Mouse (Mus musculus) hindbrain, embryonic 16.5 days (tissue): ENCODE measurements at regions not wholly inside any gene's neighbourhood (a gene's known extent, or its start where the extent isn't known, plus 50 kb on each side); places are given as distances from the start of the nearest gene placed in this dataset.

Source experiments
- ATAC-seq: fragments of 200-750 bp; cut with Nextera tagmentation; 2 replicates; pipeline ENCODE4 v1.8.0; 2017; ENCODE audit warnings: moderate TSS enrichment, moderate library complexity
- H3K27ac ChIP-seq: fragments of 300-500 bp; sonication (generic); 2 replicates; pipeline ENCODE4 v1.5.1; 2014; ENCODE audit warnings: low read depth, mild to moderate bottlenecking, control low read depth, low read length, moderate library complexity
- H3K27me3 ChIP-seq: fragments of 300-500 bp; sonication (generic); replicated peaks from 2 replicates; pipeline ENCODE4 v1.6.1; 2014; ENCODE audit warnings: low read length; ENCODE audit not compliant: control insufficient read depth, insufficient read depth
- H3K36me3 ChIP-seq: fragments of 300-500 bp; sonication (generic); 2 replicates; pipeline ENCODE4 v1.6.1; 2014; ENCODE audit warnings: mild to moderate bottlenecking, low read length, moderate library complexity, mixed read lengths; ENCODE audit not compliant: control insufficient read depth, insufficient read depth
- H3K4me1 ChIP-seq: fragments of 300-500 bp; sonication (generic); 2 replicates; pipeline ENCODE4 v1.6.1; 2014; ENCODE audit warnings: low read depth, low read length; ENCODE audit not compliant: control insufficient read depth, insufficient read depth
- H3K4me2 ChIP-seq: fragments of 300-500 bp; sonication (generic); 2 replicates; pipeline ENCODE4 v1.6.1; 2014; ENCODE audit warnings: mild to moderate bottlenecking, low read length, control low read depth, moderate library complexity
- H3K4me3 ChIP-seq: fragments of 300-500 bp; sonication (generic); 2 replicates; pipeline ENCODE4 v1.5.1; 2014; ENCODE audit warnings: mild to moderate bottlenecking, low read length, control low read depth, moderate library complexity
- H3K9ac ChIP-seq: fragments of 300-500 bp; sonication (generic); 2 replicates; pipeline ENCODE4 v1.6.1; 2014; ENCODE audit warnings: low read depth, mild to moderate bottlenecking, control low read depth, low read length, moderate library complexity
- H3K9me3 ChIP-seq: fragments of 300-500 bp; sonication (generic); 2 replicates; pipeline ENCODE4 v1.6.1; 2014; ENCODE audit warnings: mild to moderate bottlenecking, low read length, moderate library complexity; ENCODE audit not compliant: control insufficient read depth
- WGBS: fragments of 180-500 bp; shearing (Covaris S2); extraction: QIAGEN DNeasy Blood & Tissue Kit; methylation state at CpG from one replicate; pipeline ENCODE4 v1.1.7; 2014; 5-methylcytosine and 5-hydroxymethylcytosine counted together

DNA sequence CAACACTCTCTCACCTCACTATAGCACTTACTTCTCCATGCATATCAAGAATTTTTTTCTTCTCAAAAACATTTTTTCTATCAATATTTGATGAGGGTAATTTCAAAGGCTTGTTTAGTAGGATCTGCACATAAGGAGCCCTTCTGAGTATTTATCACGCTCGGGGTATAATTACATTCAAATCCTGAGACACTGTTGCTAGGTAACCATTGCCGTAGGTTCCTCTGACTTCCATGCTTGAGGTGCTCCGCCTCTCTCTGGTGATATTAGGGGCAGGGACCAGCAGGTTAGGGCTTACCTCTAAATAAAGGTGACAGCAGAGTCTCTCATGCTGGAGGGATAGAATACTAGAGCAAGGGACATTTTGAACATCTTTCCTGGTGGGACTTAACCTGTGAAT lies 54.4 kb upstream of the 9630041A04Rik start:
- WGBS: 26% methylated on average over 4 of the region's 4 CpGs
- H3K27me3 ChIP-seq: no peaks in the 10 kb centered on the region
- peak; percentile 80 for ATAC-seq
- H3K4me3 ChIP-seq: no peak overlapping the region
- no peaks in the 10 kb centered on the region for H3K9me3 ChIP-seq
- no peaks in the 10 kb centered on the region; the same call in 1 of the 2 replicates for H3K4me1 ChIP-seq
- no peak overlapping the region for H3K4me2 ChIP-seq
- no peak overlapping the region for H3K9ac ChIP-seq
- H3K36me3 ChIP-seq: no peaks in the 10 kb centered on the region
- H3K27ac ChIP-seq: peak overlapping the region; percentile 27; the same call in 1 of the 2 replicates

DNA sequence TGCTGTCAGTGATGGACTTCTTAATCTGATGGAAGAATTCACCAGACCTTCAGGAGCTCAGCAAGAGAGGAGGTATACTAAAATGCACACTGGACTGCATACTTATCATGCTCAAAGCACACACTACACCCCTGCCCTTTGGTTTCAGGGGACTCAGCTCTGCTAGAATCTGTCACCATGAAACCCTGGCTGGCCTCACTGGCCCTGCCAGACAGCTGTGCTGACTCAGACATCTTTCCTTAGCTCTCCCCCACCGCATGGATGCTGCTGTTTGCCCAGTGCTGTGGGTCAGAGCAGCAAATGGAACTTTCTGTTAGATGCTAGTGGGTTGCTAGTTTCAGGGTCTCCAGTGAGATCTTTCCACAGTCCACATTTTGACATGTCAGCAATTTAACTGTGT lies 64.9 kb upstream of the 9630041A04Rik start:
- Histone ChIP-seq H3K9me3 (no peaks in the 10 kb centered on the region), H3K4me3 (no peak overlapping the region), H3K27me3 (no peaks in the 10 kb centered on the region), H3K27ac (no peak overlapping the region), H3K36me3 (no peaks in the 10 kb centered on the region), H3K9ac (no peak overlapping the region), H3K4me2 (no peak overlapping the region), H3K4me1 (no peaks in the 10 kb centered on the region)
- 60% methylated on average over 1 of the region's 1 CpGs for WGBS
- no peak for ATAC-seq

DNA sequence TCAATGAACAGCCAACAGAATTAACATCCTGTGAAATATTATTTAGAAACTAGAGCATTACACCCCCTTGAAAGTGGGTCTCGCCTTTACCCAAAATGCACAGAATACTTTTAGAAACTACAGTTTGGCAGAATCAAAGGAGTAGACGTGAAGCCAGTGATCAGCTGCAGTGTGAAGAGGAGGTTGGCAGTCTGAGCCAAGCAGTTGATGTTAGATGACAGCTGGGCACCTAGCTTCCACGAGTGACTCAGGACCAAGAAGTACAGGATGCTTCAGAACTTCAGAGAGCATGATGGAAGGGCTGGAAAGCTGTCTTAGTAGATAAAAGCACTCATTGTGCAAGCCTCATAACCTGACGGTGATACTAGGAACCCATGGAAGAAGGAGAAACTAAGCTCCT lies 65.6 kb upstream of the 9630041A04Rik start:
- no peaks in the 10 kb centered on the region for H3K36me3 ChIP-seq
- no peak overlapping the region for H3K9ac ChIP-seq
- WGBS: 81% methylated on average over 4 of the region's 4 CpGs
- H3K4me2 ChIP-seq: no peak overlapping the region
- no peak overlapping the region for H3K27ac ChIP-seq
- H3K9me3 ChIP-seq: no peaks in the 10 kb centered on the region
- no peaks in the 10 kb centered on the region for H3K27me3 ChIP-seq
- ATAC-seq: no peak
- H3K4me1 ChIP-seq: no peaks in the 10 kb centered on the region
- H3K4me3 ChIP-seq: no peak overlapping the region

DNA sequence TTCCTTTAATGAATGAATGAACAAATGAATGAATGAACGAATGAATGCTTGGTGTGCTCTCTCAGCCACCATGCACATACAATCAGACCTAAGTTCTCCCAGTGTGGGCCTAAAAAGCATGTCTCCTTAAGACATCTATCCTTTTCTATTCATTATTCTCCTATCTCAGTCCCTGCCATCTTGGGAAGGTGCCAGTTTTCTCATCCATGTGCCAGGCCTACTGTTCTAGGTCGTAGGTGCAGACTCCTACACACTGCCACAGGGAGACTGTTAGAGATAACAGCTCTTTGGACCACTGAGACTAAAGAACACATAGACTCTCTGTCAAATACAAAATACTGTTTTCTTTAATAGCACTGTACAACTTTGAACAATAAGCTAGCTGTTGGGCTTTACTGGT lies 66.2 kb upstream of the 9630041A04Rik start:
- no peaks in the 10 kb centered on the region for H3K36me3 ChIP-seq
- no peak overlapping the region for H3K4me2 ChIP-seq
- H3K9ac ChIP-seq: no peak overlapping the region
- no peaks in the 10 kb centered on the region for H3K27me3 ChIP-seq
- WGBS: 62% methylated on average over 2 of the region's 2 CpGs
- no peak overlapping the region for H3K27ac ChIP-seq
- no peak overlapping the region for H3K4me3 ChIP-seq
- ATAC-seq: no peak
- H3K9me3 ChIP-seq: no peaks in the 10 kb centered on the region
- no peaks in the 10 kb centered on the region for H3K4me1 ChIP-seq

DNA sequence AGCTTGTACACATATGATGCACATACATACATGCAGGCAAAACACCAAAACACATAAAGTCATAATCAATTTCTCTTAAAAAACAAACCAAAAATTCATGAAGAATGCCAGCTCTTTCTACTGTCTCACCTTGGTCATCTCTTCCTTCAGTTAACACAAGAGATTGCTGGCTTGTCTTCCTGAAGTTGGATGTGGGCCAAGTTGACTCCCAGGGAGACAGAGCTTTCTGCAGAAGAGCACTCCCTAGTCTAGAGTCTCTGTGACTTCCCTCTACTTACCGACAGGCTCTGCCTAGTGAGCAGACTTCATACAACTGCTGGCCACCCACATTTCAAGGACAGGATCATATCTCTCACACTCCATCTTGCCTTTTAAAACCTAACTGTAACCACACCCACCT lies 70.7 kb upstream of the 9630041A04Rik start:
- WGBS: 48% methylated on average over 1 of the region's 1 CpGs
- Histone ChIP-seq H3K27ac (no peak overlapping the region), H3K36me3 (no peaks in the 10 kb centered on the region), H3K9ac (no peak overlapping the region), H3K9me3 (no peaks in the 10 kb centered on the region), H3K27me3 (no peaks in the 10 kb centered on the region), H3K4me1 (no peaks in the 10 kb centered on the region), H3K4me3 (no peak overlapping the region), H3K4me2 (no peak overlapping the region)
- ATAC-seq: no peak

DNA sequence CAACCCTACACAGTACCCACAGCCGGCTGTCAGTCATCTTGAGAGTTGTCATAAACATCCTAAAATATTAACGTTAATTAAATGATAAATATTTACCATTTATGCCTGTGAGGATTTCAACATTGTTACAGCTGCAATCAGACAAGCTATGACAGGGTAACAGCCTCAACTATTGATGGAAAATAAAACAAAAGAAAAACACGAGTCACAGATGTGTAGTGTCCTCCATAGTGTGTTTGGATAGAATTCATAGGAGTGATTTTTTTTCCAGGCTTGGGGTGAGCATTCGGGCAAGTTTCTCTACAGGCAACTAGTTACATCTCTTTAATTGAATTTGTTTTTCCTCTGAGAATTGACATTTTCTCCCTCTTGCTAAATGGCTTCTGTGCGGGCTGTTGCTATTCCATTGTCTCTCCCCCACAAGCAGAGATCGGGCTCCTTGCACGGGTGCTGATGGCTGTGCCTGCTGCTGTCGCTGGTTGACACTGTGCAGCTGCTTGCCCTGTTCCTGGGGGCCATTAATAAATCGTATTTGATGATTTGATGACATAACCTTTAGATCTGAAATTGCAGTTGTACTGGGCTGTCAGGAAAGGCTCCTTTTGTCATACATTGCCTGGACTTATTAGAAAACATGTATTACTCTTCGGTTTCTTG lies 120.6 kb upstream of the 9630041A04Rik start:
- Histone ChIP-seq H3K27me3 (no peaks in the 10 kb centered on the region), H3K9ac (no peak overlapping the region), H3K36me3 (no peaks in the 10 kb centered on the region), H3K27ac (no peak overlapping the region), H3K4me2 (no peak overlapping the region), H3K9me3 (no peaks in the 10 kb centered on the region), H3K4me3 (no peak overlapping the region), H3K4me1 (0 out of 2 replicates have a peak, but pooled peaks cover 2% of the 10 kb centered on the region)
- no peak for ATAC-seq
- 50% methylated on average over 10 of the region's 10 CpGs for WGBS

DNA sequence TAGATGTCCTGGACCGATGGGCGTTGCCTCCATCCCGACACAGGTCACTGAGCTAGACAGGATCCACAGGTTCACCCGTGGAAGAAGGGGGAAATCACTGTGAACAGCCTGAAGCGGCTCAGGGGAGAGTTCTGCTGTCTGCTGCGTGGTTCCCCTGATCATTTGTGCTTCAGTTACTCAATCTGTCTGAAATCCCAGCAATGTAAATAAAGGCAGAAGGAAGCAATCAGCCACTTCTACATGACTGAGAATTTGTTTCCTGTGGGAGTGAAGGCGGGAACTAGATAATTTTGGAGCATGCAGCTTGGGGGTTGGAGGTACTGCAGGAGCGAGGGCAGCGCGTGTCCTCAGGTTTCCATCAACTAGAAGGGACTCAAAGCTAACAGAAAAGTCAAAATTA lies 122.3 kb upstream of the 9630041A04Rik start:
- H3K4me1 ChIP-seq: peaks cover 3% of the 10 kb centered on the region; the same call in 1 of the 2 replicates
- 75% methylated on average over 10 of the region's 10 CpGs for WGBS
- H3K4me2 ChIP-seq: no peak overlapping the region
- no peak overlapping the region for H3K9ac ChIP-seq
- H3K27me3 ChIP-seq: no peaks in the 10 kb centered on the region
- H3K9me3 ChIP-seq: no peaks in the 10 kb centered on the region
- ATAC-seq: no peak
- H3K4me3 ChIP-seq: no peak overlapping the region
- H3K27ac ChIP-seq: no peak overlapping the region
- H3K36me3 ChIP-seq: no peaks in the 10 kb centered on the region

DNA sequence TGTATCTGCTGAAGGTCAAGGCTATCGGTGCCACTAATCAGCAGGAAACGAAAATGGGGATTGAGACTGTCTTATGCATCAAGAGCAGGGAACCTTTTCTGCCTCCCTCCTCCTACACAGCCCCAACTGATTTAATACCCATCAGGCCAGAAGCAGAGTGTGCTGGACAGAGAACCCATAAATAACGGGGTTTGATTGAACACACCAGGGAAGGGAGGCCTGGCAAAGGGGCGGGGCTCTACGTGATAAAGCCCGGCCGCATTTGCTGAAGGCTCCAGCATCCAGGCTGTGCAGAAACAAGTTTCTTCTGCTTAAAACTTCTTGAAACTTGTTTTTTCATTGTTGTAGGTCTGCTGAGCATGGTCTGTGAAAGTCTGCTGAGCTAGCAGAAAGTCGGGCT lies 127.4 kb upstream of the 9630041A04Rik start:
- no peak overlapping the region for H3K4me3 ChIP-seq
- H3K4me1 ChIP-seq: peaks cover 7% of the 10 kb centered on the region; the same call in 1 of the 2 replicates
- H3K27me3 ChIP-seq: no peaks in the 10 kb centered on the region
- 52% methylated on average over 8 of the region's 8 CpGs for WGBS
- no peaks in the 10 kb centered on the region for H3K9me3 ChIP-seq
- H3K36me3 ChIP-seq: no peaks in the 10 kb centered on the region
- H3K4me2 ChIP-seq: no peak overlapping the region
- no peak for ATAC-seq
- no peak overlapping the region for H3K9ac ChIP-seq
- H3K27ac ChIP-seq: no peak overlapping the region

DNA sequence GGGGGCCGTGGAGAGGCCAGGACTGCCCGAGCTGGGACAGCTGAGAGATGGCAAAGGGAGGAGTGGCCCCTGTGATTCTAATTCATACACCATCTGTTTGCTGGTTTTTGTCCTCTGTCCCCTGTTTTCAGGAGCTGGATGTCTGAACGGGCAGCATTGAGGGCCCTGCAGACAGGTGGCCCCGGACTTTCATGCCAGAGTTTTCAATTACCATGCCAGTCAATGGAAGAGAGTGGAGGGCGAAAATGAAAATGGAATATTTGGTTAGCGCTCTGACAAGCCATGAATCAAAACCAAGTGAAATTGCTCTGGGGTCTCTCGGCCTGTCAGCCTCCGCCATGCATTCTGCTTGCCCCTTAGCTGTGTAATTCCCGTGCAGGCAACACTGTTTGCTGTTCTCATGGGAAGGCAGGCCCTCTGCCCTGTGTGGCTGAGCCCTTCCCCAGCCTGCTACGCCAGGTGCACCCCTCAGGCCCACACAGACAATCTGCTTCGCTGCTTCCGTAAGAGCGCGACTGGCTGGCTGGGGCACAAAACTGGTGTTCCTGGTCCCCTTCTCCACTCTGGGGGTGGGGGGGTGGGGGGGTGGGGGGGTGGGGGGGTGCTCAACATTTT lies 127.9 kb upstream of the 9630041A04Rik start:
- H3K4me1 ChIP-seq: peaks cover 7% of the 10 kb centered on the region; the same call in 1 of the 2 replicates
- 20% methylated on average over 14 of the region's 14 CpGs for WGBS
- peak overlapping the region; percentile 21; the same call in 1 of the 2 replicates for H3K4me2 ChIP-seq
- no peaks in the 10 kb centered on the region for H3K9me3 ChIP-seq
- H3K4me3 ChIP-seq: no peak overlapping the region
- no peaks in the 10 kb centered on the region for H3K27me3 ChIP-seq
- H3K9ac ChIP-seq: no peak overlapping the region
- ATAC-seq: peak; percentile 71; the same call in 1 of the 2 replicates
- no peaks in the 10 kb centered on the region for H3K36me3 ChIP-seq
- no peak overlapping the region for H3K27ac ChIP-seq
